ENCODE assay signal across 7 mouse cellular contexts in the genomic region with DNA sequence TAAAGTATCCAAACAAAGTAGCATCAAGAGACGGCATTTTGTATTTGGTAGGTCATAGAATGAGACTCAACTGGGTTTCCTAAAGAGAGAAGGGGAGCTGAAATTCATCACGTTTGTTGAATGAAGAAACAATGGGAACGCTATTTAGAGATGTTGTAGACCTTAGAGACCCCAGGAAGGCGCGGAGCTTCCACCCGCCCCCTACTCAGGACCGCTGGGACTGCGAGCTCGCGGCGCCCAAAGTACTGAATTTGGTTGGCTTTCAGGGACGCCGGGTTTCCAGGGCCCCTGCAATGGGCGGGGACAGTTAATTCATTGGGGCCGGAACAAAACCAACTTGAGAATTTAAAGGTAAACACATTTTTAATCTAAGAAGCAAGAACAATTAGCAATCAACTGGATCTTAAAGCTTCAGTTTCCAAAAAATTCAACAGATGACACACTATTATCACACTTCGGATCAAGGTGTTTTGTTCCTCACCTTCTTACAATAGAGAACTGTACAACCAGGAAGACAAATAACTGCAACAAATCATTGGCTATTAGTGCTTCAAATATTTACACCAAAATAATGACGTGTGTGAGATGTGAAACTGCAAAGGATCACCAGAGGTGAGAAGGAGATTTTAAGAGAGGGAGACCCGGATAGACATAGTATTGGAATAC. TPM values are rescaled to one million over a fixed set of nuclear protein-coding genes. Genes with fewer than 3 reads are reported as not detected.
DNase-seq lines count a peak whose midpoint lies in the region; TF ChIP-seq lines count a peak whose summit lies in the region.

Gene Vps45, minus strand, starts transcription at position 236 of the 666 bp plus-strand sequence.

- peak within 1 kb of the TSS; percentile 84 for H3K4me3 ChIP-seq in small intestine, adult 2 months (ENCODE audit: low read depth, low read length)

- H3K27ac ChIP-seq in small intestine, adult 2 months (ENCODE audit: insufficient read depth, low read depth, low read length) = peak within 1 kb of the TSS; percentile 46; the same call in 1 of the 2 replicates

- H3K36me3 ChIP-seq in small intestine, adult 2 months (ENCODE audit: control insufficient read depth, insufficient read depth, low read length) = no peaks in the 10 kb centered on the region; the same call in 1 of the 2 replicates

- peak; percentile 70 for DNase-seq in adrenal gland, adult 8-10 months
- DNase-seq in embryo, embryonic 10 days (ENCODE audit: low spot score) = peak; percentile 76
- peak; percentile 58 for DNase-seq in gastrocnemius, postnatal 14 days
- peak; percentile 88 for DNase-seq in induced T-regulatory cell, adult 2 months (ENCODE audit: low read depth)
- peak; percentile 78 to 87 for DNase-seq in left cerebral cortex, postnatal 25 days (ENCODE audit: low spot score in 2 of 2)
- peak; percentile 71 for DNase-seq in mesoderm, embryonic 11.5 days (ENCODE audit: low read depth, low spot score)

- no peak for TF ChIP-seq CTCF in small intestine, adult 2 months (IDR thresholded peaks at IDR 0.05; ENCODE audit: extremely low read depth, insufficient read length, insufficient replicate concordance, low read depth, low read length)

- peak; percentile 25; the same call in 1 of the 2 replicates for TF ChIP-seq POLR2A in small intestine, adult 2 months (IDR thresholded peaks at IDR 0.05; ENCODE audit: low read depth, low read length)

- peaks cover 6% of the 10 kb centered on the region; the same call in 1 of the 2 replicates for H3K4me1 ChIP-seq in small intestine, adult 2 months (ENCODE audit: control insufficient read depth, insufficient read depth, insufficient read length, low read length)

- WGBS in small intestine, adult 2 months = 1% methylated on average over 18 of the region's 18 CpGs

- intact Hi-C loops in gastrocnemius, postnatal 14 days (cut with DNase I; ENCODE audit: low total_unique reads) = loop anchor here (10.0 kb wide), 1 partner anchor 194 kb away; no protein-coding TSS in a partner anchor
- intact Hi-C loops in left cerebral cortex, postnatal 25 days (cut with DNase I) = loop anchor here (10.0 kb wide), 1 partner anchor 174 kb away; the partner anchor contains the start of gene Ciart

- no peaks in the 10 kb centered on the region for H3K27me3 ChIP-seq in small intestine, adult 2 months (ENCODE audit: control insufficient read depth, insufficient read depth, low read length)

RNA-seq across cellular contexts. Expression of gene Vps45, which starts in this region (rescaled TPM):
- 10 to 100 TPM; 29.7 to 49.0 (median 34.9) TPM for total RNA-seq in adrenal gland, adult 8-10 months (2022)
- 10 to 100 TPM; 21.4 to 23.6 TPM for total RNA-seq in gastrocnemius, postnatal 14 days (2021)
- 10 to 100 TPM; 41.8 to 47.1 TPM for total RNA-seq in left cerebral cortex, postnatal 25 days (2021)
- 0.99 and 2.5 TPM in 2 replicates for polyA plus RNA-seq in small intestine, adult 2 months (2012; rRNA removed)

Comparison
In these comparisons a context has a peak if more than half of its experiments do, and no peak if none do; other contexts are left out.
1. Peak in every context shown above with its lines: DNase-seq, H3K4me3 ChIP-seq and H3K27ac ChIP-seq.